Mouse (Mus musculus) hindbrain, postnatal 0 days (tissue): ENCODE measurements at regions not wholly inside any gene's neighbourhood (a gene's known extent, or its start where the extent isn't known, plus 50 kb on each side); places are given as distances from the start of the nearest gene placed in this dataset.

Experiments used
- ATAC-seq: fragments of 200-750 bp; cut with Nextera tagmentation; 2 replicates; pipeline ENCODE4 v1.8.0; 2017; ENCODE audit warnings: mild to moderate bottlenecking, moderate TSS enrichment, moderate library complexity
- DNase-seq: peaks from one replicate; pipeline ENCODE4 v3.0.0-alpha.2; 2015; ENCODE audit warnings: low spot score
- H3K27ac ChIP-seq: fragments of 300-500 bp; sonication (generic); 2 replicates; pipeline ENCODE4 v1.5.1; 2014; ENCODE audit warnings: mild to moderate bottlenecking
- H3K27me3 ChIP-seq: fragments of 300-500 bp; sonication (generic); 2 replicates; pipeline ENCODE4 v1.6.1; 2014; ENCODE audit warnings: low read length, mixed read lengths; ENCODE audit not compliant: insufficient read depth
- H3K36me3 ChIP-seq: fragments of 300-500 bp; sonication (generic); 2 replicates; pipeline ENCODE4 v1.6.1; 2014; ENCODE audit warnings: low read length, mixed read lengths; ENCODE audit not compliant: insufficient read depth
- H3K4me1 ChIP-seq: fragments of 300-500 bp; sonication (generic); 2 replicates; pipeline ENCODE4 v1.6.1; 2014; ENCODE audit warnings: antibody characterized with exemption, low read length, mixed read lengths; ENCODE audit not compliant: insufficient read depth
- H3K4me2 ChIP-seq: fragments of 300-500 bp; sonication (generic); 2 replicates; pipeline ENCODE4 v1.6.1; 2014; ENCODE audit warnings: low read depth, mild to moderate bottlenecking, low read length, moderate library complexity, mixed read lengths
- H3K4me3 ChIP-seq: fragments of 300-500 bp; sonication (generic); 2 replicates; pipeline ENCODE4 v1.5.1; 2014; ENCODE audit warnings: low read length
- H3K9ac ChIP-seq: fragments of 300-500 bp; sonication (generic); replicated peaks from 2 replicates; pipeline ENCODE4 v1.6.1; 2014; ENCODE audit warnings: mild to moderate bottlenecking, low read length, moderate library complexity, mixed read lengths
- H3K9me3 ChIP-seq: fragments of 300-500 bp; sonication (generic); 2 replicates; pipeline ENCODE4 v1.6.1; 2016; ENCODE audit warnings: low read length, mixed read lengths
- CTCF ChIP-seq: IDR thresholded peaks from 2 replicates; pipeline ENCODE4 v1.5.1; 2016; ENCODE audit warnings: antibody characterized with exemption, control low read depth, low read depth
- WGBS: fragments of 180-500 bp; shearing (Covaris S2); extraction: QIAGEN DNeasy Blood & Tissue Kit; methylation state at CpG from one replicate; pipeline ENCODE4 v1.1.7; 2014; 5-methylcytosine and 5-hydroxymethylcytosine counted together

GRCm38 (mm10) chr8:29274668-29275067 is 1827.2 kb downstream of the Poteg start:
- no peak overlapping the region for H3K4me3 ChIP-seq
- H3K9ac ChIP-seq: no peak overlapping the region
- no peaks in the 10 kb centered on the region for H3K4me1 ChIP-seq
- H3K27me3 ChIP-seq: no peaks in the 10 kb centered on the region
- H3K4me2 ChIP-seq: no peak overlapping the region
- no peak for TF ChIP-seq CTCF
- H3K36me3 ChIP-seq: no peaks in the 10 kb centered on the region
- peak; percentile 27 for DNase-seq
- no peak overlapping the region for H3K27ac ChIP-seq
- ATAC-seq: no peak
- H3K9me3 ChIP-seq: no peaks in the 10 kb centered on the region
- 14% methylated on average over 3 of the region's 3 CpGs for WGBS

- Histone ChIP-seq H3K4me3 (no peak overlapping the region), H3K4me2 (no peak overlapping the region), H3K4me1 (no peaks in the 10 kb centered on the region), H3K36me3 (no peaks in the 10 kb centered on the region), H3K9ac (no peak overlapping the region), H3K27ac (no peak overlapping the region), H3K27me3 (no peaks in the 10 kb centered on the region), H3K9me3 (no peaks in the 10 kb centered on the region)
- TF ChIP-seq CTCF: no peak
- DNase-seq (peak; percentile 3), ATAC-seq (no peak)
- WGBS: 91% methylated on average over 2 of the region's 2 CpGs
Measured at GRCm38 (mm10) chr8:29278711-29279110, 1831.2 kb downstream of the Poteg start.

GRCm38 (mm10) chr8:29279276-29279675 is 1831.8 kb downstream of the Poteg start:
- H3K4me1 ChIP-seq: no peaks in the 10 kb centered on the region
- H3K27me3 ChIP-seq: no peaks in the 10 kb centered on the region
- H3K36me3 ChIP-seq: no peaks in the 10 kb centered on the region
- H3K9me3 ChIP-seq: no peaks in the 10 kb centered on the region
- DNase-seq (no peak), ATAC-seq (no peak)
- no peak overlapping the region for H3K9ac ChIP-seq
- H3K4me3 ChIP-seq: no peak overlapping the region
- TF ChIP-seq CTCF: no peak
- H3K27ac ChIP-seq: no peak overlapping the region
- 60% methylated on average over 3 of the region's 3 CpGs for WGBS
- no peak overlapping the region for H3K4me2 ChIP-seq

GRCm38 (mm10) chr8:29290386-29290785 is 1842.9 kb downstream of the Poteg start:
- WGBS: 4% methylated on average over 6 of the region's 6 CpGs
- TF ChIP-seq CTCF: peak; percentile 83
- ATAC-seq: no peak

More at GRCm38 (mm10) chr8:29290386-29290785, 1842.9 kb downstream of the Poteg start:
- Histone ChIP-seq H3K27me3 (no peaks in the 10 kb centered on the region), H3K4me2 (no peak overlapping the region), H3K27ac (no peak overlapping the region), H3K9ac (no peak overlapping the region), H3K9me3 (no peaks in the 10 kb centered on the region), H3K4me3 (no peak overlapping the region), H3K4me1 (no peaks in the 10 kb centered on the region), H3K36me3 (no peaks in the 10 kb centered on the region)
- peak; percentile 78 for DNase-seq
